Mouse (Mus musculus): Measurements from ENCODE around the gene Shisal2a.
A peak's percentile ranks its signal among the peaks of the same experiment; 100 is the strongest.
"Not testable (repeated sequence)": the region's sequence is repeated elsewhere in the genome, so short reads cannot be mapped to it uniquely, and the experiment has no call there.

Shisal2a gene

DNA sequence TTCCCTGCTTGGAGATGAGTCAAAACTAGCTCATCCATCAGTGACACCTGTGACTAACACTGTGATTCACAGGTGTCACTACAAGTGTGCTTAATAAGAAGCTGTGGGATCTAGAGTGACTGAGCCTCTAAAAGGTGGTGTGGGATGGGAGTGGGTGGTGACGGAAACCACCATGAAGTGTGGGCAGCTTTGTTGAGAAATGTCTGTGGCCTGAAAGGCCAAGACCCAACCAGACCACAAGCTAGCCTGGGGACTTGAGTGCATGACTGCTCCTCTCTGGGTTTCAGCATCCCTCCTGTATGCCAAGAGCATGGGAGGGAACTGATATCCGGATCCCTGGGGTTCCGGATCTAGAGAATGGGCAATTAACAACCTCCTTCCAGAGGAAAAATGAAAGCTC is 11.7 kb downstream of the Shisal2a start:
- DNase-seq, result no peak

DNA sequence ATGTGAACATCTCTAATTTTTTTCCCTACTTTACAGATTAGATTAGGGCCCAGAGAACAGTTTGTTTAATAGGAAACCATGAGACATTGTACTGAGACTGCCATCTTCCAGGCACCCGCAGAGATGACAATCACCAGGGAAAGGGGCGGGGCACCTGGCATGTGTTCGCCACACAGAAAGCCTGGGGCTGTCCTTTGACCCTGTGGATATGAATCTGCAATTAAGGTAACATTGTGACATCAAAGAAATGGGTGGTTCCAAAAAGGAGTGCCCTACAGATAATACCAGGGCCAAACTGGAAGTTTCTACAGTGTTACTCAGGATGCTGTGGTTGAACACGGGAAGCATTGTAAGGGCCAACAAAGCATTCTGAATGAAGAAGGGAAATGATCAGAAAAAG is 12.7 kb downstream of the Shisal2a start:
- no peak for DNase-seq

- no peak for DNase-seq
These were observed 13.9 kb downstream of the Shisal2a start for GRCm38 (mm10) chr4:108369254-108369653.

DNA sequence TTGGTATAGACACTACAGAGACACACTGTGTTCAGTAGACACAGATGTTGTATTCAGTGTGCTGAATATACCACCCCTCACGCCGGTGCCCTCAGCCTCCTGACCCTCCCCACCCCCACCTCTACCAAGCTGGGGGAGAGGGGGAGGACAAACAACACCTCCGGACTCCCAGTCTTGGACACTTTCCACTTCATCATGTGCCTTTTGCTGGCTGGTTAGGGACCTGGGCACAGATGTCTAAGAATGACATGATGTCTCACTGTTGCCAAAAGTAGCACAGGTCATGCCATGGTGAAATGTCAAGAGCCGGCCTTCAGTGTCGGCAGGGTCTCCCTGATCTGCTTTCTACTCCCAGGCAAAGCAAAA is 19.1 kb downstream of the Shisal2a start:
- no peak for DNase-seq

- DNase-seq, result no peak
These were observed 19.6 kb downstream of the Shisal2a start for GRCm38 (mm10) chr4:108363355-108364110.

- no peak for DNase-seq
These were observed 20.6 kb downstream of the Shisal2a start for GRCm38 (mm10) chr4:108362321-108363261.

GRCm38 (mm10) chr4:108360136-108361055 is 22.8 kb downstream of the Shisal2a start:
- no peak for DNase-seq

DNA sequence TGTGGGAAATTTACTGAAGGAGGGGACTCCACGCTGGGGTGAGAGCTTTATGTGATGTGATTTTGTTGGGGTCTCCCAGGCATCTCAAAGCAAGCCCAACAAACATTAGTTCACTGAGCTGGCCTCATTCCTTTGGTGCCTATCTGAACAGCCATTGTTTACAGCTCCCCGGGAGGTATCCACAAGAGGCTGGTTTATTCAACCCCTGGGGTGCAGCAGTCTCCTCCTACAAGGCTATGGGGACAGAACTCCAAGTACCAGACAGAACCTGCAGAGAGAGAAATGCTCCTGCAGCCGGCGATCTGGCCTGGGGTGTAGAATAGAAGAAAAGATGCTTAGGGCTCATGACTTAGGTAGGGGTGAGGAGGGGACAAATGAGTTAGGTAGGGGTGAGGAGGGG is 24.7 kb downstream of the Shisal2a start:
- no peak for DNase-seq

- no peak for DNase-seq
These were observed 25.7 kb downstream of the Shisal2a start for GRCm38 (mm10) chr4:108357458-108357857.

DNA sequence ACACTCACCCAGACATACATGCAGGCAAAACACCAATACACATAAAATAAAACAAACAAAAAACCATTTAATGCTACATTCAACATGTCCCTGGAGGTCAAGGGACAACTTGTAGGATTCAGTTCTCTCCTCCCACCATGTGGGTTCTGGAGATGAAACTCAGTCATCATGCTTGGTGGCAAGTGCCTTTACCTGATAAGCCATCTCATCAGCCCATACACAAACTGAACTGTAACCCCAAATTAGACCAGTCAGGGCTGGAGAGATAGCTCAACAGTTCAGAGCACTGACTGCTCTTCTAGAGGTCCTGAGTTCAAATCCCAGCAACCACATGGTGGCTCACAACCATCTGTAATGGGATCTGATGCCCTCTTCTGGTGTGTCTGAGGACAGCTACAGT is 29.6 kb downstream of the Shisal2a start:
- not testable (repeated sequence) for DNase-seq

DNA sequence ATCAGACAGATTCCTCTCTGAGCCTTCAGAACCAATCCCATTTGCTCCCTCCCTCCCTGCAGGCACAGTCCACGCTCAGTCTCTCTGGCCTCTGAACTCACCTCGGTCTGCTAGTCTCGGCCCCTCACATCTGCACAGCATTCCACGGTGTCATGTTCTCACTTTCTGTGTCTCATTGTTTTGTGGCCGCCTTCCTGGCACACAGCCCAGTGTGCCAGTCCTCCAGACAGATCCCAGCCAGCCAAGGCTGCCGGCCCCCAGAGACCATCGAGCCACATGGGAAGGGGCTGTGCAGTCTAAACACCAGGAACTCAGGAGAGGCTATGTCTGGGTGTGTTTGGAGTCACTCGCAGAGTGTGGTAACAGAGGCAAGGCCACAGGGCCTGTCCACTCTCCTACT is 32.3 kb downstream of the Shisal2a start:
- DNase-seq, result no peak

DNA sequence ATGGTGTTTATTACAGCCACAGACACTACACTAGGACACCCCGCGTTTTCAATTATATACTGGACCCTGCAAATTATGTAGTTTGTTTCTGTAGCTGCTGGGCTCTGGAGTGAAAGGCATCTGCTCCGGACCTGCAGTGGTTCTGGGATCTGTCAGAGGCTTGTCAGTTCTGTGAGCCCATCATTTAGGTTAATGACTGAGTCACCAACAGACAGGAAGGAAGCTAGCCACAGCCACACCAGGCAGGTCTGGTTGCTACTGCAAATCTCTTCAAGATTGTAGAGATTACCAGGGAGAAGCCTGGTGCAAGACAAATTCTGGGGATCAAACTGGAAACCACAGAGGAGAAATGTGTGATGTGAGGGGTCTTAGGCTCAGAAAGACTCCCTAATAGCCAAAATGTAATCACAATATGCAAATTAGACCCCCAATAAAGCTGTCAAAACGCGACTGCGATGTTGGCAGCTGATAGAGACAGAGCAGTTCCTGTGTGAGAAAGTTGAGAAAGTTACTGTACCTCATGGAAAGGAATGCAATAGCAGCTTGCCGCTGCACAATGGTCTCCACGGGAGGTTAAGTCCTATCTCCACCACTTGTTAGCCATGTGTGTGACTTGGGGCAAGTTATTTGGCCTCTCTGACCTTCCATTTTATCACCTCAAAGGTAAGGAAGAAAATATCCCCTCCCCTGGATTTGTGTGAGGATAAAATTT is 33.2 kb downstream of the Shisal2a start:
- DNase-seq, result no peak

DNA sequence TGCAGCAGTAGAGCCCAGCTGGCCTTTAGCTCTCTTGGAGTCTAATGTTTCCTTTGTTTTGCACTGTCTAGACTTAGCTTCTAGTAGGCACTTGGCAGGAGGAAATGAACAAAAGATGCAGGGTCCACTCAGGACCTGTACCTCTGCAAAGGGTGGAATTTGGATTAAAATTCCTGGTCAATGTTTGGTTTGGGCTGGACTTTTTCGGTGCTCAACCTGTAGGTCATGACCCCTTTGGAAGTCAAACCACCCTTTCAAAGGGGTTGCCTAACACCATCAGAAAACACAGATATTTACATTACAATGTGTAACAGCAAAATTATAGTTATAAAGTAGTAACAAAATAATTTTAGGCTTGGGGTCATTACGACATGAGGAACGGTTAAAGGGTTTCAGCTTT is 34.1 kb downstream of the Shisal2a start:
- DNase-seq, result no peak

GRCm38 (mm10) chr4:108348256-108348875 is 34.8 kb downstream of the Shisal2a start:
- DNase-seq, result no peak

- no peak for DNase-seq
These were observed 36.0 kb downstream of the Shisal2a start for GRCm38 (mm10) chr4:108347111-108347510.

DNA sequence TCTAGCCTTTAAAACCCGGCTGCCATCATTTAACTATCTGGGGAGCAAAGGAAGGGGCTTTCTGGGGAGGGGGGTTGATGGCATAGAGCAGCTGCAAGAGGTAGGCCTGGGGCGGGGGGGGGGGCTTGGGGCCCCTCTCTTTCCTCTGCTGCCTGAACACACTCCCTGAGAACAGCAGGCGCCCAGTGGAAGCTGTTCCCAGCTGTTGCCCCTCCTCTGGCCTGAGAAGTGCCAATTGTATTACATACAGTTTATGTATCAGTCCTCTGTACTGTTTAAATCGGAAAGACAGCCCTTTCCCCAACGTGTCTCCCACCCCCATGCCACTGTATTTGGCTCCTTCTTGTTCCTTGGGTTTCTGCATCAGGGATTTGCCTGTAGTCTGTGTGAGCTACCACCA is 37.3 kb downstream of the Shisal2a start:
- DNase-seq, result no peak

DNA sequence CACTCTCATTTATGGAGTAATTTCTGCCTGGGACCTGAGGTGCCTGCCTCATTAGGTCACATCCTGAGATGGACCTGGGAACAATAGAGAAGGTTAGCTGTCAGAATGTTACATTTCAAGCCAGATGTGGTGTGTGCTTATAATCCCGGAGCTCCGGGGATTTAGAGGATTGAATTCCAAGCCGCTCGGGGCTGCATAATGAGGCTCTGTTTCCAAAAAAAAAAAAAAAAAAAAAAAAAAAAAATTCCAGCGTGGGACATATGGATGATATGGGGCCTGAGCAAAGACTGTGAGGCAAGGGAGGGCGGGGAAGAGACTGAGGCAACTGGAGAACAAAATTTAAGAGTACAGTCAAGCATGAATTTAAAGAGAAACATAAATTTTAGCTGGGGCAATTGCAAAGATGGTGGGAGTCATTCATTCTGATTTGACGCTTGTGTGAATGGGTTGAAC is 38.5 kb downstream of the Shisal2a start:
- no peak for DNase-seq

GRCm38 (mm10) chr4:108339277-108339690 is 43.9 kb downstream of the Shisal2a start:
- peak in 1 of 2 experiments; percentile 58 for DNase-seq

GRCm38 (mm10) chr4:108338811-108339210 is 44.3 kb downstream of the Shisal2a start:
- no peak for DNase-seq

DNA sequence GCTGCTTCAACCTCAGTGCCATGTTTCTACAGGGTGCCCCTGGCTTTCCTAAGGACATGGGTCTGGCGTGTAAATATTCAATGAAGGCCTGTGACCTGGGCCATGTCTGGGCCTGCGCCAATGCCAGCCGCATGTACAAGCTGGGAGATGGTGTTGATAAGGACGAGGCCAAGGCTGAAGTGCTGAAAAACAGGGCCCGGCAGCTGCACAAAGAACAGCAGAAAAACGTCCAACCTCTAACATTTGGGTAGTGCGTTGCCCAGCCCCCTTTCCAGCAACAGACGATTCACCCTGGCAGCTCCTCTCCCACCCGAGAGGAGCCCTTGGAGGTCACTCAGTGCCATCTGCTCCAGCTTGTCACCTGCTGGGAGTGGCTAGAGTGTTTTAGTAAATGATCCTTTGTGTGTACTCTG is 44.8 kb downstream of the Shisal2a start:
- no peak for DNase-seq

DNA sequence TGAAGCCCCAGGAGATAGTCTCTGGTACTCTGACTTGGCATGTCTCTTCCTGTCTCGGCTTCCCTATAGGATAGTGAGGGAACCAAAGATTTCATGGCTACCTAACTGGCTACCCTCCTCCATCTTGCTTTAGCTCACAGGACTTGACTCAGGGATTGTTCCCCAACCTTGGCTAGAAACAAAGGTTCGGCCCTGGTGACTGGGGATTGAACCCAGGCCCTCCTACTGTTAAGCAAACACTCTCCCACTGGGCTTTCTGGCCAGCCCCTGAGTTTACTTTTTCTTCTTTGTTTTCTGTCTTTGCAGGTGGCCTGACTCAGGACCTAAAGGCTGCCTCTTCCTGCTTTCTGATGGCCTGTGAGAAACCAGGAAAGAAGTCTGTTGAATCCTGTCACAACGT is 45.3 kb downstream of the Shisal2a start:
- DNase-seq, result no peak

DNA sequence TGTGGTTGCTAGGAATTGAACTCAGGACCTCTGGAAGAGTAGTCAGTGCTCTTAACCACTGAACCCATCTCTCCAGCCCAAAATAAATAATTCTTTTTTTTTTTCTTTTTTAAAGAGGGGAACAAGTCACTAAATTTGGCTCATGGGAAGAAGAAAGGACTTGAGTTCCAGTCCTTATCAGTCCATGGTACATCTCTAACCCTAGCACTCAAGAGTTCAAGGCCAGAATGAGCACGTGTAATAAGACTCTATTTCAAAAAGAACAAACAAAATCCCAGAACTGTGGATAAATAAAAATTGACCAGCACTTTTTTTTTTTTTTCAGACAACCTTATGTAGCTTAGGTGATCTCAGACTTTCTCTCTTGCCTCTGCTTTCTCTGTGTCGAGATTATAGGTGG is 46.4 kb downstream of the Shisal2a start:
- no peak for DNase-seq

All from spleen, adult 18-20 months (tissue).